Mouse (Mus musculus): ENCODE results near the gene Psmd7. TPM values are rescaled to one million over a fixed set of nuclear protein-coding genes. Genes with fewer than 3 reads are reported as not detected.

Gene Psmd7
- polyA plus RNA-seq, 1 experiment: 35.9 TPM

DNA sequence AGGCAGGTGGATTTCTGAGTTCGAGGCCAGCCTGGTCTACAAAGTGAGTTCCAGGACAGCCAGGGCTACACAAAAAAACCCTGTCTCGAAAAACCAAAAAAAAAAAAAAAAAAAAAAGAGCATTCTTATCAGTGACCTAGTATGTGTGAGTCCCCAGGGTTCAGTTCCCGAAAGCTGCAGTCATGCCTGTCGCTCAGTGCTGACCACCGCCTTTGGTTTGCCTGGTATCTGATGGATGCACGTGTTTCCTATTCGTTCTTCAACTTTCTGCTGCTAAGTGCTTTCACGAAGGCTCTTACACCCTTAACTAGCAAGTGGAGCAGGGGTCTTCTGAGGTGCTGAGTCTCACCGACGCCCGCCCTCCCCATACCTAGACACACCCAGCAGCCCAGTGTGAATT is 44.5 kb downstream of the Psmd7 start:
- H3K4me1 ChIP-seq: peaks cover 83% of the 10 kb centered on the region
- H3K4me3 ChIP-seq (replicated peaks): no peak overlapping the region
- H3K36me3 ChIP-seq (replicated peaks; ENCODE audit: low read length): peaks cover 97% of the 10 kb centered on the region
- TF ChIP-seq GATA1 (IDR thresholded peaks at IDR 0.05; ENCODE audit: borderline replicate concordance, low read length): no peak
- TF ChIP-seq FLI1 (IDR thresholded peaks at IDR 0.05; ENCODE audit: low read length): no peak
- no peaks in the 10 kb centered on the region for H3K27me3 ChIP-seq (replicated peaks)
- no peaks in the 10 kb centered on the region for H3K9me3 ChIP-seq

DNA sequence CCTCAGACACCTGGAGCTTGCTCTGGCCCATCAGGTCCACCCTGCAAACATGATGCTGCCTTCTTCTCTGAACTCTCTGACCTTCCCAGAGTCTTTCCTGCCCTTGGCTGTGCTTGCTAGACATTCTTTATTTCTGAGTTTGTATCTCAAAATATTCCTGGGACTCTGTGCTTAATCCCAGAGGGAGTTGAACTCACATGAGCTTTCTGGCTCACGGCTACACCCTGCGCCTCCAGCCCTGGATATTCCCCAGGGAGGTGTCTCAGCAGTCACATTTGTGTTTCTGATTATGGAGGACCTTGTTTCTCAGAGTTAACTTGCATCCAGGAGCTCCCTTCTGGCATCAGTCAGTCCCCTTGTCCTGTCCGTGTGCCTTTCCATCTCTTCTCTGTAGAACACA is 46.1 kb downstream of the Psmd7 start:
- peaks cover 97% of the 10 kb centered on the region for H3K36me3 ChIP-seq (replicated peaks; ENCODE audit: low read length)
- H3K4me1 ChIP-seq: peaks cover 81% of the 10 kb centered on the region
- no peak overlapping the region for H3K4me3 ChIP-seq (replicated peaks)
- TF ChIP-seq FLI1 (IDR thresholded peaks at IDR 0.05; ENCODE audit: low read length): no peak
- no peak for TF ChIP-seq GATA1 (IDR thresholded peaks at IDR 0.05; ENCODE audit: borderline replicate concordance, low read length)
- no peaks in the 10 kb centered on the region for H3K27me3 ChIP-seq (replicated peaks)
- H3K9me3 ChIP-seq: no peaks in the 10 kb centered on the region

DNA sequence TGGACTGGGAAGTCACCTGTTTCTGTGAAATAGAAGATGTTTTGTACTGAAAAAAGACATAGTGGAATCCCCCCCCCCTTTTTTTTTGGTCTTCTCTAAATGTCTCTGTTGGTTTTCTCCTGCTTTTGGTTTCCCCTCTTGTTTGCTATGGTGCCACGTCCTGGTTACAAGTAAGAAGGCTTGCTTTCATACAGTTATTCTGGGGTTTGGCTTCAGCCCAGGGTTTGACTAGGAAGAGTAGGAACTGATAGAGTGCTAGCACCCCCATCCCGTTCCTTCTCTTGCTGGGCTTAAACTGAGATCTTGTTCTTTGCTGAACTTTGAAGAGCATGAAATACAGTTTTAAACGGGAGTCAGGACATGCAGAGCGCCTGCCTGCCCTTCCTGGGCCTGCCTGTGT is 46.9 kb downstream of the Psmd7 start:
- TF ChIP-seq FLI1 (IDR thresholded peaks at IDR 0.05; ENCODE audit: low read length) (no peak), GATA1 (IDR thresholded peaks at IDR 0.05; ENCODE audit: borderline replicate concordance, low read length) (no peak)
- H3K36me3 ChIP-seq (replicated peaks; ENCODE audit: low read length): peaks cover 96% of the 10 kb centered on the region
- H3K4me3 ChIP-seq (replicated peaks): no peak overlapping the region
- no peaks in the 10 kb centered on the region for H3K9me3 ChIP-seq
- H3K27me3 ChIP-seq (replicated peaks): no peaks in the 10 kb centered on the region
- peaks cover 81% of the 10 kb centered on the region for H3K4me1 ChIP-seq

DNA sequence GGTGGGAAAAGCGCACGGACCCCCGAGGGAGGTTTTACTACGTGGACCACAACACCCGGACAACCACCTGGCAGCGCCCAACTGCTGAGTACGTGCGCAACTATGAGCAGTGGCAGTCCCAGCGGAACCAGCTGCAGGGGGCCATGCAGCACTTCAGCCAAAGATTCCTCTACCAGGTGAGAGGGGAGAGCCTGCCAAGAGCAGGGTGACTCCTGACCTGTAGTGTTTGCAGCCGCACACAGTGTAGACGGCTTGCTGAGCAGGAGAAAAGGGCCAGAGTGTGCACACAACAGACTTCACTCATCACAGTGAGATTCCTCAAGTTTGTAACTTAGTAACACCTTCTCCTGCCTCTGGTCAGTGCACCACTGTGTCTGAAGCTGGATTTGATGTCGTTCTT is 47.6 kb downstream of the Psmd7 start:
- no peaks in the 10 kb centered on the region for H3K27me3 ChIP-seq (replicated peaks)
- H3K9me3 ChIP-seq: no peaks in the 10 kb centered on the region
- H3K36me3 ChIP-seq (replicated peaks; ENCODE audit: low read length): peaks cover 96% of the 10 kb centered on the region
- peaks cover 77% of the 10 kb centered on the region for H3K4me1 ChIP-seq
- no peak overlapping the region for H3K4me3 ChIP-seq (replicated peaks)
- TF ChIP-seq FLI1 (IDR thresholded peaks at IDR 0.05; ENCODE audit: low read length): no peak
- TF ChIP-seq GATA1 (IDR thresholded peaks at IDR 0.05; ENCODE audit: borderline replicate concordance, low read length): no peak

DNA sequence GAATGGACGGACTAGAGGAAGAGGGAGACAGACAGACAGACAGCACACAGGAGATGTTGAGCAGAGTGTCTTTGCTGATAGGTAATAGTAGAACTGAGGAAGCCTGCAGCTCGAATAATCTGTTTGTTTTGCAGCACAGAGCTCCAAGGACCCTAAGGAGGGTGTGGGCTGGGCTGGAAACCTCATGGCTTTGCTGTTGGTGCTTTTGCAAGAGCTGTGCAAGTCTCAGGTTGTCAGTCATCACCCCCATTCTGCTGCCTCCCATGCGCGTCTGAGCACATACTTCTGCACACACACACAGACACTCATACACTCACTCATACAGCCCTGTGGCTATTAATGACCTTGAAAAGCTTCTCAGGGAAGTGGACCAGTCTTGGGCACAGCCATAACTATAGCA is 50.8 kb downstream of the Psmd7 start:
- peaks cover 95% of the 10 kb centered on the region for H3K36me3 ChIP-seq (replicated peaks; ENCODE audit: low read length)
- peaks cover 47% of the 10 kb centered on the region for H3K4me1 ChIP-seq

More for the DNA sequence above, 50.8 kb downstream of the Psmd7 start:
- H3K4me3 ChIP-seq (replicated peaks): no peak overlapping the region
- no peaks in the 10 kb centered on the region for H3K27me3 ChIP-seq (replicated peaks)
- TF ChIP-seq GATA1 (IDR thresholded peaks at IDR 0.05; ENCODE audit: borderline replicate concordance, low read length) (no peak), FLI1 (IDR thresholded peaks at IDR 0.05; ENCODE audit: low read length) (no peak)
- no peaks in the 10 kb centered on the region for H3K9me3 ChIP-seq

Other genes with a start within 250 kb of the Psmd7 start
- gene Nqo1, start 185.3 kb downstream of the Psmd7 start, polyA plus RNA-seq (2012; ENCODE audit: insufficient read depth, low replicate concordance): 0.43 TPM in 1 of 2 replicates, not detected in the other
- gene Nob1, start 163.4 kb downstream of the Psmd7 start, polyA plus RNA-seq (2012; ENCODE audit: insufficient read depth, low replicate concordance): 23.2 and 31.2 TPM in 2 replicates
- 32.4 and 80.9 TPM in 2 replicates for gene Wwp2, start 152.1 kb downstream of the Psmd7 start, polyA plus RNA-seq (2012; ENCODE audit: insufficient read depth, low replicate concordance)

All from megakaryocyte, embryonic 14.5 days (primary cell).